Mouse (Mus musculus) liver, embryonic 14.5 days (tissue): ENCODE results near the gene Mlh1.

Experiments used
- CTCF ChIP-seq: IDR thresholded peaks from 2 replicates; pipeline ENCODE4 v1.5.1; 2016; ENCODE audit warnings: antibody characterized with exemption, low read depth, control low read depth
- EP300 ChIP-seq: IDR thresholded peaks from 2 replicates; pipeline ENCODE4 v1.6.1; 2016; ENCODE audit warnings: antibody characterized with exemption, low read depth

DNA sequence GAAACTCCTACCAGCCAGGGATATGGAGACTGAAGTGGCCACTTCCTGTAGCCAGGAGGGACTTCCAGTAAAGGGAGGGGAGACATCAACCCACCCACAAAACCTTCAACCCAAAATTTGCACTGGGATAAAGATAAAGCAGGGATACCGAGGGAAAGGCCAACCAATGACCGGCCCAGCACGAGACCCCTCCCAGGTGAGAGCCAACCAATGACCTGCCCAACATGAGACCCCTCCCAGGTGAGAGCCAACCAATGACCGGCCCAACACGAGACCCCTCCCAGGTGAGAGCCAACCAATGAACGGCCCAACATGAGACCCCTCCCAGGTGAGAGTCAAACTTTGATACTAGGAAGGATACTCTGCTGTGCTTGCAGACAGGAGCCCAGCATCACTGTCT is 23.3 kb upstream of the Mlh1 start:
- no peak for TF ChIP-seq CTCF
- no peak for TF ChIP-seq EP300
